Mouse (Mus musculus) T-cell, adult 2 months (primary cell): ENCODE measurements around the gene Gab2.

Experiments used
- DNase-seq: peaks from one replicate; pipeline ENCODE4 v3.0.0; 2022; ENCODE audit warnings: low spot score

Gab2 gene

GRCm38 (mm10) chr7:97262541-97262940 is 181.2 kb downstream of the Gab2 start:
- DNase-seq = no peak

DNA sequence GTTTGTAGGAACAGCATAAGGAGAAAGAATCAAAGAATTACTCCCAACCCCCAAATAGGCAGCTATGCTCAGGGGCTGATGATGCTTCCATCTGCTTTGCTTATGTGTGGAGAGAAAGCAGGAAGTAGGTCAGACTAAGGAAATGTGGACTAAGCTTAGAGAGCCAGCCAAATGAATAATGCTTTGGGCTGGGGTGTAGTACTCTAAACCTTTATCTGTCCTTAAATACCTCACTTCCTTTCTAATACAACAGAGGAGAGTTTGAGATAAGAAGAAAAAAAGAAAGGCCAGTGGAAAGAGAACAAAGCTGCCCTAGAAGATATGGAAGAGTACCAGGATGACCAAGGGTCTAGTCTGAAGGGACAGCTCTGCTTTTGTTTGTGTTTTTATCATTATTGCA is 189.0 kb downstream of the Gab2 start:
- DNase-seq = no peak

- no peak for DNase-seq
These were observed 189.7 kb downstream of the Gab2 start for GRCm38 (mm10) chr7:97271068-97271467.

GRCm38 (mm10) chr7:97296986-97297385 is 215.6 kb downstream of the Gab2 start:
- no peak for DNase-seq

DNA sequence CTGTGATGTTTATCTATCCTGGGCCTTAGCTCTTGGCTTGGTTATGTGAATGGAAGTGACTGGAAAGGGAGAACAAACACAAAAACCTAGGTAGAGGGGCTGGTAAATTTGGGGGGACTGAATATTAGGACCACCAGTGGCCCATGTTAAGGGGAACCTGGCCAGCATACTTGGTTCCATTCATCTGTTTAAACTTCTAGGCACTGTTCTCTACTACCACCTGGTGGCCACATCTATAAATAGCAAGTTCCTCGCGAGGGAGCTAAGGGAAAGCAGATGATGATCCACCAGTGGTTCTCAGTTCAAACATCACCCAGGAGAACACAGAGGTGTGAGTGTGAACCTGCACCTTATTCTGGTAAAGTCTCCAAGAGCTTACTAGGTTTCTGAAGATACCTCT is 216.1 kb downstream of the Gab2 start:
- DNase-seq = peak; percentile 20

- DNase-seq = no peak
These were observed 216.9 kb downstream of the Gab2 start for GRCm38 (mm10) chr7:97298279-97298678.

DNA sequence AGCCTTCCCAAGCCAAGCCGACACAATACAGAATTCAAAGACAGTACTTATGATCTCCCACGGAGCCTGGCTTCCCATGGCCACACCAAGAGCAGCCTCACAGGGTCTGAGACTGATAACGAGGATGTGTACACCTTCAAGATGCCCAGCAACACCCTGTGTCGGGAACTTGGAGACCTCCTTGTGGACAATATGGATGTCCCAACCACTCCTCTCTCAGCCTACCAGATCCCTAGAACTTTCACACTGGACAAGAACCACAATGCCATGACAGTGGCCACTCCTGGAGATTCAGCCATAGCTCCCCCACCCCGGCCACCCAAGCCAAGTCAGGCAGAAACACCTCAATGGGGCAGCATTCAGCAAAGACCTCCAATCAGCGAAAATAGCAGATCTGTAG is 217.6 kb downstream of the Gab2 start:
- no peak for DNase-seq

DNA sequence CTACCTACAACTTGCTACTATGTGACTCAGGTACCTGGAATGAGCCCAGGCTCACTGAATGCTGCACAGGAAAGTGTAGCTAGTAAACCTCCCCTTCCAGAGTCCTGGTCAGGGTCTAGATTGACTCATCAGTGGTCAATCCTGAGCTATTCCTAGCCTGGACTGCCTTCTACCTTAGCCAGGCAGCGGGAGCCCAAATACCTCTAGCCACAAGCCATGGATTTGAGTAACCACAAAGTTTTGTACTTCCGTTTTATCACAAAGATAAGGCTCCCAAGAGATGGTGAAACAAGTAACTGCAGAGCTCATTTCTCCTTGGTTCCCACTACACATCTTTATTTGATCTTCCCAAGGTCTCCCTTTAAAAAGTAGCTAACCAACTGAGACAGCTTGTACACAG is 219.5 kb downstream of the Gab2 start:
- no peak for DNase-seq

- DNase-seq = no peak
These were observed 219.9 kb downstream of the Gab2 start for GRCm38 (mm10) chr7:97301321-97301720.

DNA sequence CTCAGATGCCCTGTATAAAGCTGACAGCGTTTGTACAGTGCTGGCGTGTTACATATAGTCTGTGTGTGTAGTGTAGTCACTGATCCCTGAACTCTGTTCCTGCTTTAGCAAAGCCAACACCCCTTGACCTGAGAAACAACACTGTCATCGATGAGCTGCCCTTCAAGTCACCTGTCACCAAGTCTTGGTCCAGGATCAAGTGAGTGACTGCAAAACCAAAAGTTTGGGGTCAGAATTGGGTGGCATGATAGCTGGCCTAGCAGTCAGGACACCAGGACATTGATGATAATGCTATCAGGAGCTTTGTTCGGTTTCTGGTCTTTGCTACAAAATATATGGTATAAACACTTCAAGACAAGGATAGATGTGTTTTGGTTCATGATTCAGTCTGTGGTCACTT is 220.9 kb downstream of the Gab2 start:
- DNase-seq = no peak

DNA sequence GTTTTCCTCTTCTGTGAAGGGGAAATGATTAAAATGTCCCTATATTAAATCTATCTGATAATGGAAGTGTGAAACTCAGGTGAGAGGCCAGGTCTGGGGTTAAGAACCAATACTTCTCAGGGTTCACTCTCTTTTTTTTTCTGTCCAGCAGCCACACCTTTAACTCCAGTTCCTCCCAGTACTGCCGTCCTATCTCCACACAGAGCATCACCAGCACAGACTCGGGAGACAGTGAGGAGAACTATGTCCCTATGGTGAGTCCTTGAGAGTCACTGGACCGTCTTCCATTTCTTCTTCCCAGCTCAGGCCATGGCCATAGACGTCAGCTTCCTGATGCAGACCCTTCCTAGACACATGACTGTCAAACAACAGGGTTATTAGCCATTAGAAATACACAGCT is 221.5 kb downstream of the Gab2 start:
- no peak for DNase-seq

DNA sequence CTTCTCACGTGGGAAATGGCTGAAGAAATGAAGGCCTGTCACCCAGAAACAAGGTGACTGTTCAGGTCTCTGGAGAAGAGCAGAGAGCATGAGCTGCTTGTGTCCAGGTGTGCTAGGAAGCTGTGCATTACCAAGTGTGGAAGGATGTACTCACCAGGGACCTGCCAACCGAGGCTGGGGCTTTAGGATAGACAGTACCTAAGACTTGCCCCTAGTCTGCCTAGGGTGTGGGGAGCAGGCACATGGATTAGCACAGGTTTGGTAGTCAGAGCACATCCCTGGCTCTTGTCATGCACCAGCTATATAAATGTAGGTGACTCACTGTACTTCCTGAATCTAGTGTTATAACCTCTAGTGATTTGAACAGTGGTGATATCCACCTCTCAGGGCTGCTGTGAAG is 222.2 kb downstream of the Gab2 start:
- no peak for DNase-seq

GRCm38 (mm10) chr7:97304471-97304870 is 223.1 kb downstream of the Gab2 start:
- no peak for DNase-seq

DNA sequence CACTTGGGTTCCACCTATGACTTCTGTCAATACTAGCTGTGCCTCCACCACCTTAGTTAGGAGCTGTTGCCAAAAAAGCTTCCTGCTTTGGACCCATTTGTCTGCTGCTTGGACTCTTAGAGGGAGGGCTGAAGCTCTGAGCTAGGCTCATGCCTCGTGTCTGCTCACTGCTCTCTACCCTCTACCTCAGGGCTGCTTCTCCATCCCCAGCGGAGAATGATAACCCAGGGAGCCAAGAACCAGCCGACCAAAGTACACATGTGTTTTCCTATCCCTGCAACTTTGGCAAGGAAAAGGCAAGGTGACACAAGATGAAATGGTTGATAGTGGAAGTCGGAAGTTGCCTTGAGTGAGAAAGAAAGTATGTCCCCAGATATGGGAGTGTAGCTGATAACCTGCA is 223.8 kb downstream of the Gab2 start:
- no peak for DNase-seq

DNA sequence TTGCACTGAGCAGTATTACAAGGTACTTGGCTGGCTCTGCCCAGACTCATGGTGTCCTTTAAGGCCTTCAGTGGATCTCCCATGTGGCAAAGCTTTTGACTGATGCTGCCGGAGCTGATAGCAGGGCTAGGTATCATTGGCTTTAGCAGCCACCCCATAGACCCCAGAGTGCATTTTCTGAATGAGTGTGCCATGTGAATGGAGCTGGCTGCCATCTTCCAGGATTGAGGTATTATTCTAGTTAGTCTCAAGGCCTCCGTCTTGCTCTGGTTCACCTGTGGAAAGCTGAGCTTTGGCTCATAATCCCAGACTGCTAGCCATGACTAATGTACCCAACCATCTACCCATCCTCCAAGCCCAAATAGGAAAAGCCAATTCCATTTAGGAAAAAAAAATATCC is 225.4 kb downstream of the Gab2 start:
- no peak for DNase-seq

DNA sequence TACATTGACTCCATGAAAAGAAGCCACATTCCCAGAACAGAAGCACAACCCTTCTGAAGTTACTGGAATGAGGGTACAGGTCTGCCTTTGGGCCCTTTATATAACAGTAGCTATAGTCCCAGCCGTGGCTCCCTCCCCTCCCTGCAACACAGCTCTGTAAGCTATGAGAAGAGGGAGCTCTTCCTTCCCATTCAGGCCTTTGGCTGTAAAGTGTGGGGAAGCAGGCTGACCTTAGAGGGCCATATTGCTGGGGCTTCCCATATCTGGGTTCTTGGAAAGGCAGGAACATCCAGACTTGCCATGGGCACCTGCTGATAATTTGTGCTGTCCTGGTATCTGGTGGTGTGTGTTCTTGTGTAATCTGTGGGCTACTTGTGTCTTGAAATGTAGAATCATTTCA is 226.2 kb downstream of the Gab2 start:
- DNase-seq = no peak

- DNase-seq = no peak
These were observed 228.3 kb downstream of the Gab2 start for GRCm38 (mm10) chr7:97309461-97310340.

DNA sequence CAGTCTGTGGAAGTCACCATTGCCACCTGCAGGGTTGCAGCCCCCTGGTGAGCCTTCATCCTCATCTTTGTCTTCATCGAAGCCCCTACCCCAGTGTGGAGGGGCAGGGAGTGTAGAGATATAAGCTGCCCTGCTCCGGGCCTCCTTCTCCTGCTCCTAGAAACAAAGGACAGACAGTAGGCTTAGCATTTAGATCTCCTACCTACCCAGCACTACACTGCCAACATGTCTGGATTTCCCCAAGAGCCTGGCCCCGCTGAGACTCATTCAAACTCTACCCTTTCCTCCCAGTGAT is 228.9 kb downstream of the Gab2 start:
- DNase-seq = no peak

- no peak for DNase-seq
These were observed 230.2 kb downstream of the Gab2 start for GRCm38 (mm10) chr7:97311620-97312019.

DNA sequence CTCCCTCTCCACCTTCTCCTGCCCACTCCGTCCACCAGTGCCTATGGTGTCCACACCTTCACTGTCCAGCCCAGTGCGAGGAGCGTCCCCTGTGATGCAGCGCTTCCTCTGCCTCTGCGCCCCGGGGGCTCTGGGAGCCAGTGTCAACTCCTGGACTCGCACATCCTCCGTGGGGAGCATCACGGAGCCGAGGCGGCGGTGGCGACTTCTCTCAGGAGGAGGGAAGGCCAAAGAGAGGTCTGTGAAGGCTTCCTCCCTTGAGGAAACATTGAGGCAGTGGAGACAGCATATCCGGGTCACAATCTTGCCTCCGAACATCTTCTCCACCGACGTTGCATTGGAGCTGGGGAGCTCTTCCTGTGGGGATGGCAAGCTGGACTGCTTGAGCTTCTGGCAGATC is 230.8 kb downstream of the Gab2 start:
- no peak for DNase-seq

GRCm38 (mm10) chr7:97312856-97313255 is 231.5 kb downstream of the Gab2 start:
- no peak for DNase-seq

- no peak for DNase-seq
These were observed 232.1 kb downstream of the Gab2 start for GRCm38 (mm10) chr7:97313364-97313995.

DNA sequence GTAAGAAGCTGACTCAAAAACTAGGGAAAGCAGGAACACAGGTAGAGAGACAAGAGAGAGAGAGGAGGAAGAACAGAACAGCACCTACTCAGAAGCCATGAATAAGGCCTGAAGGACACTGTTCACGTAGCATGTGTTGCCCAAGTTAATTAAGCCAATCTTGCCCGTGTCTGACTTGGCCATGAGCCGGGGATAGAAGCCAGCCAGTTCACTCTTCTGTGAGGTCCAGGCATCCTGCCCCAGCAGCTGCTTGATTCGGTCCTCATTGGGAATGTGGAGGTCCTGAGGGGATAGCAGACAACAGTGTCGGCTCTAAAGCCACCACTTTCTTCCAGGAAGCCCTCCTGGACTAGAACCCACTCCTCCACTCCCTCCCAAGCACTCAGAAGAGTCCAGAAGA is 233.3 kb downstream of the Gab2 start:
- DNase-seq = no peak

- no peak for DNase-seq
These were observed 234.3 kb downstream of the Gab2 start for GRCm38 (mm10) chr7:97315656-97316055.
